Mouse (Mus musculus) lung, postnatal 36 days (tissue): ENCODE measurements around the gene N6amt1.

Experiments
- DNase-seq: peaks from one replicate; pipeline ENCODE4 v3.0.0; 2022; ENCODE audit warnings: mixed read lengths

Gene N6amt1

GRCm38 (mm10) chr16:87387444-87387977, 33.5 kb downstream of the N6amt1 start:
- DNase-seq: no peak

- DNase-seq: peak; percentile 83
Observed at GRCm38 (mm10) chr16:87393813-87394548, 40.0 kb downstream of the N6amt1 start.

- peak; percentile 60 for DNase-seq
Observed at GRCm38 (mm10) chr16:87405001-87405400, 51.0 kb downstream of the N6amt1 start.
